In the genomic region with DNA sequence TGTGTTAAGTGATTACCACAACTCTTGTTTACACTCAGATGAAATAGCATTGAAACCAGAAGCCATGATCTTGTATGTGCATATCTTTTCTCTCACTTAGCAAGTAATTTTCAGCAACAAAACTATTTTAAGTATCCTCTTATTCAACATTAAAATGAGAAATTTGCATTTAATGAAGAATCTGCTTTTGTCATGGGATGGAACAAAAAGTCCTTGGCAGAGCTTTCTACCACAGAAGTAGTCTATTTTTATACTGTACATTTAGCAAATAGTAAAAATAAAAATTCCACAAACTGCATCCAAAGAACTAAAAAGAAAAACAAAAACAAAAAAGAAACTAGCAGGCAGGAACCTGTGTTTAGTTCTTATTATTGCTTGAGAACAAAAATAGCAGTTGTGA, we compare ENCODE assay signal across 22 mouse cellular contexts.
DNase-seq lines count a peak whose midpoint lies in the region; ATAC-seq and TF ChIP-seq lines count a peak whose summit lies in the region.
"Had no signal": no experiment of that assay in that cellular context is flagged by ENCODE, and none has a peak within 500 bp of the region (broad histone marks: within the 10 kb centered on the region; RNA-seq: fewer than 3 reads in every experiment).

No protein-coding gene starts in this region.

- TF ChIP-seq CTCF in kidney, postnatal 0 days (IDR thresholded peaks at IDR 0.05; ENCODE audit: low read depth): no peak

- DNase-seq in kidney, postnatal 0 days (ENCODE audit: low spot score): peak; percentile 16
- DNase-seq in kidney, adult 18-20 months: no peak
- DNase-seq in lung, postnatal 4 days: no peak
- peak; percentile 35 for DNase-seq in adipocyte (ENCODE audit: low spot score)
- peak; percentile 43 for DNase-seq in telencephalon, adult 2 months (ENCODE audit: low read depth, low spot score)
- DNase-seq: adrenal gland, adult 2 months; adrenal gland, postnatal 25 days; cerebellum, adult 2 months; cerebellum, postnatal 14 days; embryo, embryonic 11 days; gastrocnemius, postnatal 36 days; heart, adult 11 months had no signal

- no peak overlapping the region for H3K27ac ChIP-seq in kidney, postnatal 0 days
- no peak overlapping the region for H3K27ac ChIP-seq in lung, embryonic 16.5 days (ENCODE audit: low read length)
- H3K27ac ChIP-seq: embryonic facial prominence, embryonic 15.5 days; forebrain, embryonic 10.5 days; hindbrain, embryonic 15.5 days had no signal

- no peak overlapping the region for H3K9ac ChIP-seq in kidney, postnatal 0 days (ENCODE audit: low read depth, low read length)
- no peak overlapping the region for H3K9ac ChIP-seq in lung, embryonic 16.5 days (ENCODE audit: low read length)
- H3K9ac ChIP-seq: embryonic facial prominence, embryonic 15.5 days; heart, embryonic 12.5 days; hindbrain, embryonic 15.5 days had no signal

- no peak overlapping the region for H3K4me3 ChIP-seq in kidney, postnatal 0 days (replicated peaks; ENCODE audit: low read depth, low read length)
- H3K4me3 ChIP-seq in lung, embryonic 16.5 days (ENCODE audit: low read length): no peak overlapping the region
- H3K4me3 ChIP-seq: embryonic facial prominence, embryonic 15.5 days; erythroblast, embryonic 14.5 days; forebrain, embryonic 10.5 days; heart, embryonic 12.5 days; hindbrain, embryonic 15.5 days had no signal

- no peaks in the 10 kb centered on the region for H3K4me1 ChIP-seq in kidney, postnatal 0 days (replicated peaks; ENCODE audit: insufficient read depth, low read length)
- no peaks in the 10 kb centered on the region for H3K4me1 ChIP-seq in lung, embryonic 16.5 days (replicated peaks; ENCODE audit: control insufficient read depth, insufficient read depth, low read length)
- H3K4me1 ChIP-seq: embryonic facial prominence, embryonic 15.5 days; forebrain, embryonic 10.5 days; hindbrain, embryonic 15.5 days had no signal

- H3K27me3 ChIP-seq in kidney, postnatal 0 days (ENCODE audit: insufficient read depth, low read length): no peaks in the 10 kb centered on the region
- H3K27me3 ChIP-seq in lung, embryonic 16.5 days (ENCODE audit: control insufficient read depth, insufficient read depth, low read depth, low read length): no peaks in the 10 kb centered on the region
- H3K27me3 ChIP-seq: CH12.LX; embryonic facial prominence, embryonic 15.5 days; heart, embryonic 12.5 days; hindbrain, embryonic 15.5 days; Patski had no signal

- H3K4me2 ChIP-seq in kidney, postnatal 0 days (ENCODE audit: low read length): no peak overlapping the region
- no peak overlapping the region for H3K4me2 ChIP-seq in lung, embryonic 16.5 days (ENCODE audit: low read depth, low read length)
- H3K4me2 ChIP-seq: embryonic facial prominence, embryonic 15.5 days; heart, embryonic 12.5 days; hindbrain, embryonic 15.5 days had no signal

- no peaks in the 10 kb centered on the region for H3K9me3 ChIP-seq in kidney, postnatal 0 days (replicated peaks; ENCODE audit: low read length)
- H3K9me3 ChIP-seq in lung, embryonic 16.5 days (ENCODE audit: control insufficient read depth, low read length): no peaks in the 10 kb centered on the region
- H3K9me3 ChIP-seq: embryonic facial prominence, embryonic 15.5 days; forebrain, embryonic 10.5 days; heart, embryonic 12.5 days; hindbrain, embryonic 15.5 days had no signal

- H3K36me3 ChIP-seq in kidney, postnatal 0 days (ENCODE audit: insufficient read depth, low read length): no peaks in the 10 kb centered on the region
- no peaks in the 10 kb centered on the region for H3K36me3 ChIP-seq in lung, embryonic 16.5 days (ENCODE audit: control insufficient read depth, insufficient read depth, low read length)
- H3K36me3 ChIP-seq: embryonic facial prominence, embryonic 15.5 days; forebrain, embryonic 10.5 days; heart, embryonic 12.5 days; hindbrain, embryonic 15.5 days had no signal

- ATAC-seq in kidney, postnatal 0 days (replicated peaks; ENCODE audit: low FRiP score, low read depth): no peak
- ATAC-seq in lung, embryonic 16.5 days (ENCODE audit: low read depth): peak; percentile 71
- ATAC-seq: activated CD4-positive, CD25-positive, alpha-beta regulatory T cell, adult 4 months; forebrain, embryonic 14.5 days; Patski had no signal

Comparison
In these comparisons a context has a peak if more than half of its experiments do, and no peak if none do; other contexts are left out.
1. DNase-seq: peak in kidney, postnatal 0 days (single experiment), adipocyte (single experiment) and telencephalon, adult 2 months (single experiment); none in kidney, adult 18-20 months (single experiment) and lung, postnatal 4 days (0 of 2).